Mouse (Mus musculus) bone marrow, adult 2 months (tissue): ENCODE data around the gene Cadm4.

ENCODE experiments used
- CTCF ChIP-seq: fragments of 200-500 bp; IDR thresholded peaks from 2 replicates; pipeline ENCODE4 v1.5.1; 2011; ENCODE audit warnings: low read length, control low read depth; ENCODE audit not compliant: control insufficient read depth, insufficient read depth
- POLR2A ChIP-seq: fragments of 200-500 bp; IDR thresholded peaks from 2 replicates; pipeline ENCODE4 v1.6.1; 2011; ENCODE audit warnings: low read depth, mild to moderate bottlenecking, control low read depth, low read length, borderline replicate concordance; ENCODE audit not compliant: control insufficient read depth

- no peak for TF ChIP-seq CTCF
- TF ChIP-seq POLR2A, result no peak
Measured at GRCm38 (mm10) chr7:24472442-24472841, 9.4 kb upstream of the Cadm4 start.
